Mouse (Mus musculus): Measurements from ENCODE around the gene Fgf6. TPM values are rescaled to one million over a fixed set of nuclear protein-coding genes. Genes with fewer than 3 reads are reported as not detected.

Fgf6 gene
- polyA plus RNA-seq (2015; fragmentation: Nextera tagmentation; extraction: Ambion mirVana) = 0.02 TPM in 1 of 2 replicates, not detected in the other

DNA sequence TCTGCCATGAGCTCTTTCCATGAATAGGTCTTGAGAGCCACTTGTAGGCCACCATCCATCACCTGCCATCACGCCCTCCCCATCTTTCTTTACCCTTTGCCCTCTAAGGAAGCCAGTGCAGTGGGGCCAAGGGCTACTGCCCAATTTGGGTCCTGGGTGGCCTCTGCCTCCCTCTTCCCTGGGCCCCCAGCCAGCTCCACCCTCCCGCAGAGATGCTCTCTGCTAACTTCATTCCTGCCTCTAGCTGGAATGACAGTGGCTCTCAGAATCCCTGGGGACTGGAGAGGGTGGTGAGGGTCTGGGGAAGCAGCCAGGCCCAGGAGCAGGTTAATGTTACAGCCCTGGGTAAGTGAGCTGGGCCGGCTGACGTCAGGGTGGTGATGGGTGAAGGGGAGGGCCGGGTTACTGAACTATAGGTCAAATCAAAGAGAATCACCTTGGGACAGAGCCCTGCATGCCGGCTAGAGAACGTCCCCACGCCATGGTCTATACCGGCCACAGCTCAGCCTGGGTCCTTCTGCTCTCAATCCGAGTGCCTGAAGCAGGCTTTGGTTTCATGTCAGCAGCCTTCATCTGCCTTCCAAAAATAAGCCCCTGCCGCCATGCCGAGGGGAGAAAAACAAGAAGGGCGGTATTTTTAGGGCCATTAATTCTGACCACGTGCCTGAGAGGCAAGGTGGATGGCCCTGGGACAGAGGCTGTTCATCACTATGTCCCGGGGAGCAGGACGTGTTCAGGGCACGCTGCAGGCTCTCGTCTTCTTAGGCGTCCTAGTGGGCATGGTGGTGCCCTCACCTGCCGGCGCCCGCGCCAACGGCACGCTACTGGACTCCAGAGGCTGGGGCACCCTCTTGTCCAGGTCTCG, at the start of gene Fgf6:
Fgf6 (plus strand) TSS at position 681 of the 865 bp plus-strand sequence.
- 65% methylated on average over 26 of the region's 26 CpGs for WGBS (ENCODE audit: insufficient replicate concordance)
- Histone ChIP-seq H3K4me2 (no peak within 1 kb of the TSS), H3K27ac (no peak within 1 kb of the TSS), H3K27me3 (peaks cover 12% of the 10 kb centered on the region; the same call in 1 of the 2 replicates), H3K9ac (no peak within 1 kb of the TSS), H3K4me1 (replicated peaks) (0 out of 2 replicates have a peak, but pooled peaks cover 2% of the 10 kb centered on the region), H3K4me3 (replicated peaks) (no peak within 1 kb of the TSS), H3K36me3 (no peaks in the 10 kb centered on the region), H3K9me3 (replicated peaks) (no peaks in the 10 kb centered on the region)
- no peak for ATAC-seq (ENCODE audit: low read depth)
- no peak for DNase-seq

DNA sequence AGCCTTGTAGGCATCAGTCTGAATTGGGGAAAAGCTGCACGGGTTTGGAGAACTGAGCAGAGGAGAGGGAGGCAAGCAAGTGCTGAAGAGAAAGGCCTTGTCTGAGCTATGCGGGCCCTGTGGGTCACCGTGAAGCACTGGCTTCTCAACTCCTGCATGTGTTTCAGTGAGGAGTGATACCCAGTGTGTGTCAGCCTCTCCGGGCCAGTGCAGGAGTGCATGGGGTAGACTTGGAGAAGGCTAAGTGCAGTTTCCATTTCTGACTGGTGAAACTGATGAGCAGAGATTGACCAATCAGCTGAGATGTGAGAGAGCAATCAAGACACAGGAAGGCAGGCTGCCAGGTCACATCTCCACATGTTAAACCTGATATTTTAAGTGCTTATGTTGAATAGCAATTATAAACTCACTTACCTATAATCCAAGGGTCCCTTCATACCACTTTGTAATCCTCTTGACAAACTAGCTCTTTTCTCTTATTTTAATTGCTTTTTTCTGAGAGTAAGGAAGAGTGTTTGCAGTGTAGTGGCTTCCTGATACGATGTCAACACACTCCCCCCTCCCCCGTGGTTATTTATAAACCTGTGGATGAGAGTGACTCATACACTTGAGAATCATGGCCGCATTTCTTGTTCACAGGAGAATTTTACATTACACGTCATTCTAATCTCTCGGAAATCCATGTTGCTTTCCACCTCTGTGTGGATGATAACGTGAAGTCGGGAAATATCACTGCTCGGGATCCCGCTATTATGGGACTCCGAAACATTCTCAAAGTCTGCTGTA, 49.0 kb upstream of the Fgf6 start:
- 64% methylated on average over 14 of the region's 14 CpGs for WGBS (ENCODE audit: insufficient replicate concordance)
- H3K9me3 ChIP-seq (replicated peaks) = no peaks in the 10 kb centered on the region
- H3K4me2 ChIP-seq = no peak overlapping the region
- H3K9ac ChIP-seq = no peak overlapping the region
- H3K27me3 ChIP-seq = no peaks in the 10 kb centered on the region
- H3K27ac ChIP-seq = no peak overlapping the region
- H3K4me3 ChIP-seq (replicated peaks) = no peak overlapping the region
- peaks cover 45% of the 10 kb centered on the region for H3K36me3 ChIP-seq
- no peak for ATAC-seq (ENCODE audit: low read depth)
- H3K4me1 ChIP-seq (replicated peaks) = no peaks in the 10 kb centered on the region
- no peak for DNase-seq

DNA sequence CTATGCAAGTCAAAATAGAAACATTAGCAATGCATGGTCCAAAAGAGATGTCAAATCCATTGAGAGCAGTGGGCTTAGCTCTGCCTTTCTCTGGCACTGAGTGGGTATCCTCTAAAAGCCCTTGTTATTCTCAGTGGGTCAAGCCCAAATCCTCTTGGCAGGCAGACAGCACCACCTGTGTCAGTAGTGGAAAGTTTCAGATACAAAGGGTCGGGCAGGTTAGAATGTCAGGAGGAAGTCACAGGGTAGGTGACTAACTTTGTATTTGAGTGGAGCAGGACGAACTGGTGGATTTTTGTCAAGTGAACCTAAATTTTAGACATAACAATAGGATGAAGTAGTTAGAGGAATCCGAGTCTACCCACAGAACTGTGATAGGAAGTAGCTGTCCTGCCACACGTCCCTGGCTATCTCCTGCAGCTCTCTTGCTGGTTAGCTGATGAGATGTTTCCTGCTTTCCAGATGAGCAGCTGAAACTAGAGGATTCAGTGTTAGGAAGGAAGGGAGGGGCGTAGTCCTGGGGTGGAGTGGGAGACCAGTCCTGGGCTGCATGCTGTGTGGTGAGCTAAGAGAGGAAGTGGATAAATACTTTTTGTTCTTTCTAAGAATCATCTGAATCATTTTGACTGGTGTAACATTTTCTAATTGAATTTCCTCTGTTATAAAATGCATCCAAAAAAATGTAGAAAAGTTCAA, 33.7 kb upstream of the Fgf6 start:
- no peak for DNase-seq
- ATAC-seq (ENCODE audit: low read depth) = peak; percentile 36; the same call in 1 of the 2 replicates

DNA sequence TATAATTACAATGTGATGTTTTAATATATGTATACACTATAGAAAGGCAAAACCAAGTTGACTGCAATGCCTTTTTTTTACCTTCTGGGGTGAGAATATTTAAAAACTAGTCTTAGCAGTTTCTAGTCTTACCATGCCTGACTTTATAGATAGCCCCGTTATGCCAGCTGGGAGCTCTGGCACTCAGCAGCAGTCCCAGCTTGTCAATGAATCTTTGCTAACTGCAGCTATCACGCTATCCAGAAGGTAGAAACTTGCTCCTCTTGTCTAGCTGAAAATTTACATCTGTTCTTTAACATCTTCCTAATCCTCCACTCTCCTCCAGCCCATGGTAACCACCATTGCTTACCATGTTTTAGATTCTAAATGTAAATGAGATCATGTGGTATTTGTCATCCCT, 21.7 kb upstream of the Fgf6 start:
- WGBS (ENCODE audit: insufficient replicate concordance) = 44% methylated on average over 2 of the region's 2 CpGs
- Histone ChIP-seq H3K9me3 (replicated peaks) (no peaks in the 10 kb centered on the region), H3K36me3 (no peaks in the 10 kb centered on the region), H3K9ac (no peak overlapping the region), H3K4me3 (replicated peaks) (no peak overlapping the region), H3K27ac (no peak overlapping the region), H3K27me3 (no peaks in the 10 kb centered on the region), H3K4me1 (replicated peaks) (no peaks in the 10 kb centered on the region), H3K4me2 (no peak overlapping the region)
- DNase-seq (no peak), ATAC-seq (ENCODE audit: low read depth) (no peak)

More for the DNA sequence above, 33.7 kb upstream of the Fgf6 start:
- Histone ChIP-seq H3K9ac (no peak overlapping the region), H3K4me1 (replicated peaks) (no peaks in the 10 kb centered on the region), H3K9me3 (replicated peaks) (no peaks in the 10 kb centered on the region), H3K36me3 (peaks cover 16% of the 10 kb centered on the region; the same call in 1 of the 2 replicates), H3K27ac (no peak overlapping the region), H3K4me3 (replicated peaks) (no peak overlapping the region), H3K4me2 (no peak overlapping the region), H3K27me3 (no peaks in the 10 kb centered on the region)
- 8% methylated on average over 5 of the region's 5 CpGs for WGBS (ENCODE audit: insufficient replicate concordance)

DNA sequence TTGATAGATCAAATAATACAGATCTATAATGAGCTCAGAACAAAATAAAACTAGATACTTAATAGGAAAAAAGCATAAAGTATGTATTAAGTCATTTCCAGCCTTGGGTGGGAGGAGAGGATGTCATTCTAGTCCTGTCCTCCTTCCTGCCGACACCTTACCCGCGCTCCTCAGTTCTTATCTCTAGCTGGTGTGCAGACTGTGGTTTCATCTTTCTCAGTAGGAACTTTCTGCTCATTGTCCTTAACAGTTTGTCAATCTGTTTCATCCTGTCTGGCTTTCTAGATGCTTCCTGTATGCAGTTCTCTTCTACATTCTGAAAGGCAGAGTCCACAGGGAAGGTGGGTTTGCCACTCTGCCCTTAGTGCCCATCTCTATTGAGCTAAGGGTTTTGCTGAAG, 19.9 kb upstream of the Fgf6 start:
- no peaks in the 10 kb centered on the region for H3K4me1 ChIP-seq (replicated peaks)
- H3K27ac ChIP-seq = no peak overlapping the region
- no peaks in the 10 kb centered on the region for H3K9me3 ChIP-seq (replicated peaks)
- no peaks in the 10 kb centered on the region for H3K27me3 ChIP-seq
- no peak for DNase-seq
- H3K36me3 ChIP-seq = no peaks in the 10 kb centered on the region
- no peak overlapping the region for H3K4me2 ChIP-seq
- WGBS (ENCODE audit: insufficient replicate concordance) = 17% methylated on average over 3 of the region's 3 CpGs
- ATAC-seq (ENCODE audit: low read depth) = no peak
- H3K9ac ChIP-seq = no peak overlapping the region
- no peak overlapping the region for H3K4me3 ChIP-seq (replicated peaks)

DNA sequence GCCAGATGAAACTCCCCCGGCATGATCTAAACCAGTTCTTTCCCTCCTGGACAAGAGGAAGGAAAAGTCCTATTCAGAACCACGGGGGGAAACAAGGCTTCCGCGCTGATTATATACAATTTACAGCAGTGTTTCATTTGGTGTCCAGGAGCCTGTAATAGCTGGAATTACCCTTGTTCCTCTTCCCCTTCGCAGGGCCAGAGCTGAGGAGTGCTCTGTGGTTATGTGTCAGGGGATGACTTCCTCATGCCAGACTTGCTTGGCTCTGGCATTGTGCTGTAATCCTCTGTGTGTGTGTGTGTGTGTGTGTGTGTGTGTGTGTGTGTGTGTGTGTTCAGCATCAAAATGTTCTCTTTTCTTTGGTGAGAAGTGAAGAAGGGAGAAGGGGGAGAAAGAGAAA, 19.0 kb upstream of the Fgf6 start:
- Histone ChIP-seq H3K9me3 (replicated peaks) (no peaks in the 10 kb centered on the region), H3K27me3 (no peaks in the 10 kb centered on the region), H3K36me3 (no peaks in the 10 kb centered on the region), H3K27ac (no peak overlapping the region), H3K4me3 (replicated peaks) (no peak overlapping the region), H3K9ac (no peak overlapping the region), H3K4me1 (replicated peaks) (no peaks in the 10 kb centered on the region), H3K4me2 (no peak overlapping the region)
- 19% methylated on average over 5 of the region's 5 CpGs for WGBS (ENCODE audit: insufficient replicate concordance)
- DNase-seq = no peak
- ATAC-seq (ENCODE audit: low read depth) = no peak

DNA sequence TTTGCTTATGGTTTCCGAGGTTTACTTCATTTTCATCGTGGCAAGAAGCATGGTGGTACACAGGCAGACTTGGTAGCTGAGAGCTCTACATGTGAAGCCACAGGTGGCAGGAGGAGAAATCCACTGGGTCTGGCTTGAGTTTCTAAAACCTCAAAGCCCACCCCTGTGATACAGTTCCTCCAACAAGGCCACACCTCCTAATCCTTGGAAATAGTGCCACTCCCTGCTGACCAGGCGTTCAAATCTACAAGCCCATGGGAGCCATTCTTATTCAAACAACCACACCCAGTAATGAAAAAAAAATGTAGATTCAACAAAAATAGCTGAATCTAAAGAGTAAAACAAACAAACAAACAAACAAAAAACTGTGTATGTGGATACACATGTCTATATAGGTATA, 9.7 kb upstream of the Fgf6 start:
- ATAC-seq (ENCODE audit: low read depth) (no peak), DNase-seq (no peak)
- Histone ChIP-seq H3K27me3 (no peaks in the 10 kb centered on the region), H3K27ac (no peak overlapping the region), H3K9me3 (replicated peaks) (no peaks in the 10 kb centered on the region), H3K36me3 (no peaks in the 10 kb centered on the region), H3K4me3 (replicated peaks) (no peak overlapping the region), H3K4me2 (no peak overlapping the region), H3K4me1 (replicated peaks) (no peaks in the 10 kb centered on the region), H3K9ac (no peak overlapping the region)
- WGBS (ENCODE audit: insufficient replicate concordance) = 65% methylated on average over 3 of the region's 3 CpGs

DNA sequence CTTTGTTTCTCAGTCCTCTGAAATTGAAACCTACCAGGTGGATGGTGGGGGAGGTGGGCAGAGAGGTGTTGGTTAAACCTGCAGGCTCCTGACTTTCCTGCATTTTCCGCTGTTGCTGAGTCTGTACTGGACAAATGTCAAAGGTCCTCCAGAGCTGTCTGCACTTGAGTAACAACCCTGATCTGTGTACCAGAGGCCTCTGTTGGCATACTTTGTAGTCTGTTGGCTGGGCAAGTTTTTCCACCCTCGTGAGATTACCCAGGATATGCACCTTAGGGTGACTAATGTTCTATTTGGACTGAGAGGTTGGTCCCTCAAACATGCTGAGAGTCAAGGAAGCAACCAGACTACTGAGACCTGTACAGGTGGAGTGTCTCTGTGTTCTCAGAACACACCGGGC, 8.8 kb upstream of the Fgf6 start:
- DNase-seq (no peak), ATAC-seq (ENCODE audit: low read depth) (no peak)
- no peaks in the 10 kb centered on the region for H3K27me3 ChIP-seq
- H3K9ac ChIP-seq = no peak overlapping the region
- H3K4me1 ChIP-seq (replicated peaks) = no peaks in the 10 kb centered on the region
- no peaks in the 10 kb centered on the region for H3K9me3 ChIP-seq (replicated peaks)
- H3K36me3 ChIP-seq = no peaks in the 10 kb centered on the region
- H3K27ac ChIP-seq = no peak overlapping the region
- H3K4me3 ChIP-seq (replicated peaks) = no peak overlapping the region
- 56% methylated on average over 3 of the region's 3 CpGs for WGBS (ENCODE audit: insufficient replicate concordance)
- H3K4me2 ChIP-seq = no peak overlapping the region

DNA sequence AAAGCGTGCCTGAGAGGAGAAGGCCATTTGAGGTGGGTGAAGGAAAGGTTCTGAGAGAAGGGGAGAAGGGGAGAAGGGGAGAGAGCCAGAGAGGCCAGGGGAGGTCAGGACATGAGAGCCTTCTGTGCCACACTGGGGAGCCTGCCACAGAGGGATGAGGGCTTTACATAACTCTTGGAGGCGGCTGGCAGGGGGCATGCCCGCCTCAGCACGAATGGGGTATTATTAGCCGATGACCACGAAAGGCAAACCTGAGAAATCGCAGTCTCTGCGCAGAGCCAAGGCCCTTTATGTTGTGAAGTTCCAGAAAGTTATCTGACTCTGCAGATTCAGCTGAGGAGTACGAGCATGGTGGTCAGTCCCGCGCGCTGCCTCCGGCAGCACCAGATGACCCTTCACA, 5.4 kb upstream of the Fgf6 start:
- ATAC-seq (ENCODE audit: low read depth) = no peak
- Histone ChIP-seq H3K36me3 (no peaks in the 10 kb centered on the region), H3K9me3 (replicated peaks) (no peaks in the 10 kb centered on the region), H3K27ac (no peak overlapping the region), H3K27me3 (no peaks in the 10 kb centered on the region), H3K4me2 (no peak overlapping the region), H3K4me1 (replicated peaks) (no peaks in the 10 kb centered on the region), H3K4me3 (replicated peaks) (no peak overlapping the region), H3K9ac (no peak overlapping the region)
- 74% methylated on average over 13 of the region's 13 CpGs for WGBS (ENCODE audit: insufficient replicate concordance)
- no peak for DNase-seq

DNA sequence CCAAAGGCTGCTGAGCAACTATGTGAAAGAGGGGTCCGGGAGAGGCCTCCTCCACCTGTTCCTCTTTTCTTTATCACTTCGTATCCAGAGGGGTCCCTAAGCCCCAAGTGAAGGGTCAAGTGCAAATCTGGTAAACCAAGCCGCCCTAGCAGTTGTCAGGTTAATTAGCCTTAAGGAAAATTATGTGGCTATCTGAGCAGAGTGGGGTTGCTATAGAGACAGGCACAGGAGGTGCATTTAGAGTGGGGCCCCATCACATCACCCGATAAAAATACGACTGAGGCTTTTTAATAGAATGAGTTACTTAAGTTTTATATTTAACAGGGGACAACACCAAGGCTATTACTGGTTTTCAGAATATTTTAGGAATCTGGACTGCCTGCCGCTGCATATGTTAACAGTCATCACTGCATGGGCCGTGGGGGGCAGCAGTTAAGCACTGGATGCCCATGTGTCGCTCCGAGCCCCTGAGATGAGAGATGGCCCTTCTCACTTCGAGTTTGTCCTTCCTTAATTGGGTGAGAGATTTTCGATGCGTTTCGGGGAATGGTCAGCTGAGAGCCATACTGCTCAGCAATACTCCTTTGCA, 3.3 kb upstream of the Fgf6 start:
- DNase-seq (no peak), ATAC-seq (ENCODE audit: low read depth) (no peak)
- Histone ChIP-seq H3K27ac (no peak overlapping the region), H3K4me3 (replicated peaks) (no peak overlapping the region), H3K9me3 (replicated peaks) (no peaks in the 10 kb centered on the region), H3K4me1 (replicated peaks) (no peaks in the 10 kb centered on the region), H3K9ac (no peak overlapping the region), H3K27me3 (no peaks in the 10 kb centered on the region), H3K4me2 (no peak overlapping the region), H3K36me3 (no peaks in the 10 kb centered on the region)
- 61% methylated on average over 13 of the region's 13 CpGs for WGBS (ENCODE audit: insufficient replicate concordance)

DNA sequence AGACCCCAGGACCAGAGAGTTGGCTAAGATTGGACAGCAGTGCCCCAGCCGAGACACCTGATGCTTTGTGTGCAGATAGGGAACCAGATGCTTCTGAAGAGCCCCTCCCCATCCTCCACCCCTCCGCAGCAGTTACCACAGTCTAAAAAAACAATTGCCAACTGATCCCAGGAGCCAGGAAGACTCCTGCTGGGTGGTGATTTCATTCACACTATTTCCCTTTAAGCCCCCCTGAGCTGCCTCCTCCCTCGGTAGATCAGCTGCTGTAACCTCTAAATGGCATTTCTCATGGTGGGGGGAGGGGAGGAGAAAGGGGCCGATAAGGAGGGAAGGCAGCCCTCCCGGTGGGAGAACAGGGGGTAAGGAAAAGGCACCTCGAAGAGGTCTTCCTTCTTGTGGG, 3.9 kb downstream of the Fgf6 start:
- H3K4me1 ChIP-seq (replicated peaks) = 0 out of 2 replicates have a peak, but pooled peaks cover 2% of the 10 kb centered on the region
- ATAC-seq (ENCODE audit: low read depth) = no peak
- no peak overlapping the region for H3K4me2 ChIP-seq
- H3K4me3 ChIP-seq (replicated peaks) = no peak overlapping the region
- no peak for DNase-seq
- H3K9me3 ChIP-seq (replicated peaks) = no peaks in the 10 kb centered on the region
- H3K27ac ChIP-seq = no peak overlapping the region
- 4% methylated on average over 6 of the region's 6 CpGs for WGBS (ENCODE audit: insufficient replicate concordance)
- H3K27me3 ChIP-seq = peaks cover 37% of the 10 kb centered on the region
- H3K9ac ChIP-seq = no peak overlapping the region
- H3K36me3 ChIP-seq = no peaks in the 10 kb centered on the region
